Mouse (Mus musculus) naive thymus-derived CD4-positive, alpha-beta T cell, adult 2 months (primary cell): ENCODE results near the gene Racgap1.

Experiments
- DNase-seq: peaks from one replicate; pipeline ENCODE4 v3.0.0-alpha.2; 2011; ENCODE audit warnings: low read depth

Gene Racgap1

DNA sequence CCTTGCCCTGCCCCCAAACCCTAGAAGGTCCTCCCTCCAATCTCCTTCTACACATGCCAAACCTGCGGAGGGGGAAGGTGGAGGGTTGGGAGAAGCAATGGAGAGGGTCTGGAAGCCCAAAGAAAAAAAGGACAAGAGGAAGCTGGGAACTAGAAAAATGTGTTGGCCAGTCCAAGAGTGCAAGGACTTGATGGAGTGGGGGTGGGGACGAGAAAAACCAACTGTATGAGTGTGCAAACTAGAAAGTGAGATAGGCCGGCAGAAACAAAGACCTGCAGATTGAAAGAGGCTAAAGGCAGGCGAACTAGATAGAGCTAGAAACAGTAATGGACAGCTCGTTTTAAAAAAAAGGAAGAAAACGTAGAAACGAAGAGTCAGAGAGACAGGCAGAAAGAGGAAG is 61.8 kb downstream of the Racgap1 start:
- DNase-seq: no peak

DNA sequence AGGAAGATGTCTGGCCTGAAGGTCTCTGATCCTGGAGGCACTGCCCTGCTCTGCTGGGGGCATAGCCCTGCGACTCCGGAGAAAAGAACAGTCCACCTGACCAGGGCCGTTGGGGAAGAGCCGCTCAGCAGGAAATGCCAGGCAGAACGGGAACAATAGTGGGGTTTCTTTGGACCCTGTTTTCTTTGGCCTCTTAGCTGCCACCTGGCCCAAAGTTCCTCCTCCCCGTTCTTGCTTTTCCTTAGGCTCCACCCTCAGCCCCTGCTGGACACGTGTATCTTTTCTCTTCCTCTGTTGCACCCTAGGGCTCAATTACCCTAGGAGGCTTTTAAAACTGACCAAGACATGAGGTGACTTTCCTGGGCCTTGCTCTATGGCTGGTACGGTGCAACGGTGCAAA is 62.2 kb downstream of the Racgap1 start:
- DNase-seq: no peak

DNA sequence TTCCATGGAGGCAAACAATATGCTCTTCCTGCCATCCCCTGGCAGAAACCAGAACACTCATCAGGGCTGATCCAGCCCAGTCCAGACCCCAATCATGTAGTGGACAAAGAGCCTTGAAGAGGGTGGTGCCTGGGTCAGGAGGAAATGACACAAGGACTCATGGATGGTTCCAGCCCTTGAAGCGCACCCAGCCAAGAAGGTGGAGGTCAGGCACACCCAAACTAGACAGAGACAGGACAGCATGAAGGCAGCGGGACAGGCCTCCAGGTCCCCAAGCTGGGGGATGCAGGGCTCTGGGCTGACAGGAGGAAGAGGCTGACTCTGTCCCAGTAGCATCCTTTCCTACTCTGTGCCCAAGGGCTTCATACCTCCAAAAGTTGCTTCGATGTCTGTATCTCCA is 64.9 kb downstream of the Racgap1 start:
- no peak for DNase-seq

DNA sequence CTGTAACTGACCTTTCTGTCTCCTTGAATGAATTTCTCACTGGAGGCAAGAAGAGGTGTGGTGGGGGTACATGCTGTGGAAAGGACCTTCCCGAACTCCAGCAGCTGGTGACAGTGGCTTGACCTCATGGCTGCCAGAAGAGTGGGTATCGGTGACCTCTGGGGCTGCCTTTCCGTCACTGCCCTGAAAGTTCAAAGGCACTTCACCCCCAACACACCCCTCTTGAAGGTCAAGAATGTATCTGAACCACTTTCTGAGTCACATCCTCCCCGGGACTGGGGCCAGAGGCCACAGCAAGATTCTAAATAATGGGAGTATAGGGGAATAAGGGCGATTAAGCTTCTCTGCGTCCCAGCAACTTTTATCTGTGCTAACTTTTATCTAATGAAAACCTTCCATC is 65.7 kb downstream of the Racgap1 start:
- no peak for DNase-seq

DNA sequence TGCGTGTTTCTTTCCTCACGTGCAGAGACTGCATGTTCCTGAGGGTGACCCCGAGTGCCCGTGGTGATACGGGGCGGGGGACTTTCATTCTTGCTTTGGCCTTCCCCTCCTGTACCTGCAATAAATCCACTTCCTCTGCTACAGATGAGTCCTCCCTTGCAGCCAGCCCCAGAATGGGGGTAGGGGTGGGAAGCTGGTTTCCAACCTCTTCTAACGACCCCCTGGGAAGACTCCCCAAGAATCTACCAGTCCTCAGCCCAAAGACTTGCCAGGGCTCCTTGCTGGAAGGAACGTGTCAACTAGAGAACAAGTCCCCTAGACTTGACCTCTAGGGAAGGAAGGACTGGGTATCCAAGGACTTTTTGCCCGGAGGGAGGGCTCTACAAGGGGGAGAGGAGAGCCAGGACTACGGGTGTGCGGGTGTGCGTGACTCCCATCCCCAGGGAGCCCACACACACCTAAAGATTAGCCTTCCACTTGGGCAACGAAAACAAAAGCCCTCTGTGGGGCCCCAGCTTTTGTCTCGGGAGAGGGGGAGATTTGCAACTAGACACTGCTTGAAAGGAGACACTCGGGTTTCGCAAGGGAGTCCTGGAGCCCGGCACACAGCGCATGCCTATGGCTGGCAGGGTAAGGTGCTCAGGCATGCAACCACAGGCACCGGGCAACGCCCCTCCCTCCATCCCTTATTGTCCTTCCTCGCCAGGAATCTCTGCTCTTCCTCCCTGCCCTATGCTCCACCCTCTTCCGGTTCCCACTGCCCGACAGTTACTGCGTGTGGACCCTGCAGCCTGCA is 66.9 kb downstream of the Racgap1 start:
- no peak for DNase-seq

DNA sequence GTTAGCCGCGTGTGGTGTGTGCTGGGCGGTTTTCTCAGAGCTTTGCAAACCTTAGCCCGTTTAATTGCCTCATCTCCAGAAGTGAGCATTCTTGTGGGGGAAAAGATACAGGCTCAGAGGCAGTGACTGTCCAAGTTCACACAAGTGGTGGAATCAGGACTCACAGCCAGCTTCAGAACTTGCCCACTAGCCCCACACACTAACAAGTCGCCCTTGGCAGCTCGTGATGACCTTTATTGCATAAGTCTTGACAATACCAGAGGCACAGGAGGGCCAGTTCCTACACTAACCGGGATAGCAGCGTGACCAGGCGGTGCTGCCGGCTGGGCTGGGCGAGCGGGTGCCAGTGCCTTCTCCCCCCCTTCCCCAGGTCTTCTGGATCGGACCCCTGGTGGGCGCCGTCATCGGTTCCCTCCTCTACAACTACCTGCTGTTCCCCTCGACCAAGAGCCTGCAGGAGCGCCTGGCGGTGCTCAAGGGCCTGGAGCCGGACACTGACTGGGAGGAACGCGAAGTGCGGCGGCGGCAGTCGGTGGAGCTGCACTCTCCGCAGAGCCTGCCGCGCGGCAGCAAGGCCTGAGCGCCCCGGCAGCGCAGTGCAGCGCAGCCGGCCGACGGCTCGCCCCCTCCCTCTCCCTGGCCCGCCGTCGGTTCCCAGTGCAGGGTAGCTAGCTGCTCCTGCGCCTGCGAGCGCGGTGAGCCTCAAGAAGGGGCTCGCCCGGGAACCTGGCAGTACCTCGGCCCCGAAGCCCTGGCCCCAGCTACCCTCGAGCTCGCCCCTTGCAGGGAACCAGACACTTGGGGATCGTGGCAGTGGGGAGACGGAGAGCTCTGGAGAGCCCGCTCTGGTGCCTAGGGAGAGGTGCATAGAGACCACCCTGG is 67.8 kb downstream of the Racgap1 start:
- DNase-seq: no peak

DNA sequence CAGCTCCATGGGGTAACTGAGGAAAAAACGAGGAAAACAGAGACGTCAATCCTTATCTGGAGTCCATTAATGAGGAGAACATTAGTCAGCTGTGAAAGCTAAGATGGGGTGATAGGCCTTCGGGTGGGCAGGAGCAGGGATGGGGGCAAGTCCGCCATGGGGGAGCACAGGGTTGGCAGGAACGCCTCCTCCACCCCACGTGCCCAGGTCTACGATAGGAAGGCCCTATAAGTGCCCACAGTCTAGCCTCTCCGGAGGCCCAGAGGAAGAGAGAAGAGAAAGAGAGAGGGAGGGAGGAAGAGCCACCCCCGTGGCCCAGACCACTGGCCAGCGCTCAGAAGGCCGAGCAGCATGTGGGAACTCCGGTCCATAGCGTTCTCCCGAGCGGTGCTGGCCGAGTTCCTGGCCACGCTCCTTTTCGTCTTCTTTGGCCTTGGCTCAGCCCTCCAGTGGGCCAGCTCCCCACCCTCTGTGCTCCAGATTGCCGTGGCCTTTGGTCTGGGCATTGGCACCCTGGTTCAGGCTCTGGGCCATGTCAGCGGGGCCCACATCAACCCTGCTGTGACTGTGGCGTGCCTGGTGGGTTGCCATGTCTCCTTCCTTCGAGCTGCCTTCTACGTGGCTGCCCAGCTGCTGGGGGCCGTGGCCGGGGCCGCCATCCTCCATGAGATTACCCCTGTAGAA is 72.5 kb downstream of the Racgap1 start, which contains the start of gene Aqp2:
TSS of gene Aqp2 (plus strand) at position 254 of the 684 bp plus-strand sequence.
- DNase-seq: no peak
